Mouse (Mus musculus) heart, postnatal 0 days (tissue): ENCODE data around the gene Tbc1d9b.

Source experiments
- CTCF ChIP-seq: IDR thresholded peaks from 2 replicates; pipeline ENCODE4 v1.5.1; 2016; ENCODE audit warnings: antibody characterized with exemption, control low read depth, low read depth
- EP300 ChIP-seq: IDR thresholded peaks from 2 replicates; pipeline ENCODE4 v1.6.1; 2016; ENCODE audit warnings: antibody characterized with exemption, low read depth

DNA sequence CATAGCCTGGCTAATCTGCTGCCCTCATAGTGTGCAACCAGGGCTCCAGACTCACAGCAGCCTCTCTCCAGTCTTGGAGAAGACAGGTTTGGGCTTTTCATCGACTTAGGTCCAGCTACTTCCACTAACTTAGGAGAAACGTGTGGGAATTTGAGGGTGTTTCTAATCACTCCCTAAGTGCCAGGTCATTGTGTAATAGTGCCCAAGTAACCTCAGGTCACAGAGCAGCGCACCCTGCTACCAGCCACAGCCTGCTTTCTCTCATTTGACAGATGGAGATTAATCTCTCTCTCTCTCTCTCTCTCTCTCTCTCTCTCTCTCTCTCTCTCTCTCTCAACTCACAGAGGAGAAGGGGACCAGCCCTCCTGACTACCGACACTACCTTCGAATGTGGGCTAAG, 37.2 kb downstream of the Tbc1d9b start:
- TF ChIP-seq CTCF (no peak), EP300 (no peak)
